Mouse (Mus musculus) left cerebral cortex, postnatal 14 days (tissue): Measurements from ENCODE around the gene Olfr801. TPM values are rescaled to one million over a fixed set of nuclear protein-coding genes. Genes with fewer than 3 reads are reported as not detected.

Experiments used
- DNase-seq, 2 experiments: peaks; one replicate each; pipeline ENCODE4 v3.0.0; 2021 to 2022; ENCODE audit warnings: low spot score in 2 of 2, mixed read lengths in 1 of 2
- intact Hi-C: fragments of 180-260 bp; cut with DNase I; formaldehyde crosslinking; loops from one replicate; pipeline ENCODE4 v1.15.1; 2025
- long read RNA-seq, 2 experiments: library from polyadenylated mRNA; stranded (forward); transcript quantifications; one replicate each; pipeline ENCODE4 v2.0.0; 2021
- total RNA-seq, 2 experiments: library from RNA; stranded (reverse); gene quantifications; 2 replicates each; pipeline ENCODE4 v1.2.3; 2021

The Olfr801 gene
- total RNA-seq = not detected
- long read RNA-seq, experiment 1 = 0 reads
- long read RNA-seq, experiment 2 = 0 reads

- no peak for DNase-seq
- intact Hi-C loops = no loop called here
These were observed at the start of gene Olfr801 for GRCm38 (mm10) chr10:129673765-129674164. Gene Olfr801 (minus strand): TSS chr10:129673865.

- intact Hi-C loops = no loop called here
- DNase-seq = no peak
These were observed 29.2 kb upstream of the Olfr801 start, which contains the start of gene Olfr804 for GRCm38 (mm10) chr10:129702910-129703309. Gene Olfr804 (plus strand): TSS chr10:129703210.

- DNase-seq = no peak
- intact Hi-C loops = no loop called here
These were observed 20.5 kb upstream of the Olfr801 start, which contains the start of gene Olfr803 for GRCm38 (mm10) chr10:129694186-129694585. Gene Olfr803 (minus strand): TSS chr10:129694286.

GRCm38 (mm10) chr10:129688069-129688468, 14.4 kb upstream of the Olfr801 start, which contains the start of gene Olfr802:
Gene Olfr802 (minus strand): TSS chr10:129688169.
- no peak for DNase-seq
- intact Hi-C loops = no loop called here

GRCm38 (mm10) chr10:129657394-129657793, 16.3 kb downstream of the Olfr801 start, which contains the start of gene Olfr800:
Gene Olfr800 (plus strand): TSS chr10:129657694.
- intact Hi-C loops = no loop called here
- no peak for DNase-seq

- no peak for DNase-seq
- intact Hi-C loops = no loop called here
These were observed 21.9 kb downstream of the Olfr801 start for GRCm38 (mm10) chr10:129651763-129652162.

- intact Hi-C loops = no loop called here
- DNase-seq = no peak
These were observed 36.5 kb downstream of the Olfr801 start, which contains the start of gene Olfr799 for GRCm38 (mm10) chr10:129637184-129637583. Gene Olfr799 (plus strand): TSS chr10:129637484.

GRCm38 (mm10) chr10:129627834-129628233, 45.8 kb downstream of the Olfr801 start, which contains the start of gene Olfr798:
Gene Olfr798 (minus strand): TSS chr10:129627934.
- intact Hi-C loops = no loop called here
- no peak for DNase-seq

GRCm38 (mm10) chr10:129623251-129623650, 50.4 kb downstream of the Olfr801 start:
- intact Hi-C loops = no loop called here

GRCm38 (mm10) chr10:129621724-129622123, 51.9 kb downstream of the Olfr801 start:
- intact Hi-C loops = no loop called here
- DNase-seq = no peak

More at GRCm38 (mm10) chr10:129623251-129623650, 50.4 kb downstream of the Olfr801 start:
- DNase-seq = no peak

Other genes with a start within 250 kb of the Olfr801 start
- not detected for gene Olfr786, start 246.6 kb downstream of the Olfr801 start, total RNA-seq
- not detected for gene Olfr787, start 212.0 kb downstream of the Olfr801 start, total RNA-seq
- gene Olfr788, start 202.9 kb downstream of the Olfr801 start, total RNA-seq = not detected
- gene Olfr789, start 189.1 kb downstream of the Olfr801 start, total RNA-seq = not detected
- not detected for gene Olfr790, start 175.4 kb downstream of the Olfr801 start, total RNA-seq
- gene Olfr791, start 152.1 kb downstream of the Olfr801 start, total RNA-seq = not detected
- gene Olfr792, start 134.7 kb downstream of the Olfr801 start, total RNA-seq = not detected
- not detected for gene Olfr794, start 106.2 kb downstream of the Olfr801 start, total RNA-seq
- gene Olfr796, start 61.3 kb downstream of the Olfr801 start, total RNA-seq = not detected
- gene Olfr798, start 45.9 kb downstream of the Olfr801 start, total RNA-seq = not detected
- gene Olfr799, start 36.4 kb downstream of the Olfr801 start, total RNA-seq = not detected
- gene Olfr800, start 16.2 kb downstream of the Olfr801 start, total RNA-seq = not detected
- gene Olfr802, start 14.3 kb upstream of the Olfr801 start, total RNA-seq = under 1 TPM; 0.06 to 0.22 TPM
- not detected for gene Olfr803, start 20.4 kb upstream of the Olfr801 start, total RNA-seq
- not detected for gene Olfr804, start 29.3 kb upstream of the Olfr801 start, total RNA-seq
- not detected for gene Olfr805, start 55.5 kb upstream of the Olfr801 start, total RNA-seq
- gene Olfr806, start 68.1 kb upstream of the Olfr801 start, total RNA-seq = not detected
- gene Olfr807, start 83.9 kb upstream of the Olfr801 start, total RNA-seq = not detected
- not detected for gene Olfr808, start 91.6 kb upstream of the Olfr801 start, total RNA-seq
- not detected for gene Olfr809, start 100.8 kb upstream of the Olfr801 start, total RNA-seq
- gene Olfr810, start 121.1 kb upstream of the Olfr801 start, total RNA-seq = not detected
- not detected for gene Olfr811, start 130.5 kb upstream of the Olfr801 start, total RNA-seq
- gene Olfr812, start 172.2 kb upstream of the Olfr801 start, total RNA-seq = not detected
- gene Olfr813, start 181.5 kb upstream of the Olfr801 start, total RNA-seq = not detected
- gene Olfr814, start 206.0 kb upstream of the Olfr801 start, total RNA-seq = not detected
- gene Olfr815, start 232.0 kb upstream of the Olfr801 start, total RNA-seq = not detected
- not detected for gene Olfr816, start 241.7 kb upstream of the Olfr801 start, total RNA-seq